In the genomic region with DNA sequence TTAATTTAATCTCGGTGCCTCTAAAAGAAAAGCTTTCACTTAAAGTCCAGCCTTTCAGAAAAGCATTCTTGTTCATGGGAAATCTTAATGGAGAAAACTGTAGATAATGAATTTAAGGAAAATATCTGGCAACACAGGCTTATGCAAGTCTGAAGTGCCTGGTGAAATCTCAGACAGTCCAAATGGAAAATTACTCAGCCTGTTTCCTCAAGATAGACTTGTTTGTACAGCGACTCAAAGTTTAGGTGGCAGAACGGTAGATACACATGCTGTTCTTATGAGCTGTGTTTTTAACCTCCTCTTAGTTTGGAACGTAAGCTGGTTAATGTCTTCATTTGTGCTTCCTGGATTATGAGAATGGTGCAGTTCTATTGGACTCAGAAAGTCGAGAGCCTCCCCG, we compare ENCODE assay signal across 17 mouse cellular contexts.
A peak's percentile ranks its signal among the peaks of the same experiment; 100 is the strongest.
DNase-seq lines count a peak whose midpoint lies in the region; ATAC-seq and TF ChIP-seq lines count a peak whose summit lies in the region.
"Had no signal": no experiment of that assay in that cellular context is flagged by ENCODE, and none has a peak within 500 bp of the region (broad histone marks: within the 10 kb centered on the region; RNA-seq: fewer than 3 reads in every experiment).

No protein-coding gene starts in this region.

- ATAC-seq in limb, embryonic 11.5 days (ENCODE audit: insufficient number of reproducible peaks, low FRiP score, low TSS enrichment, low read depth), result no peak
- peak; percentile 76; the same call in 1 of the 2 replicates for ATAC-seq in heart, embryonic 12.5 days (ENCODE audit: insufficient number of reproducible peaks, low FRiP score)
- no peak for ATAC-seq in forebrain, postnatal 0 days
- ATAC-seq: forebrain, embryonic 14.5 days had no signal

- H3K9ac ChIP-seq in limb, embryonic 11.5 days (ENCODE audit: low read length), result no peak overlapping the region
- H3K9ac ChIP-seq in heart, embryonic 12.5 days, result no peak overlapping the region
- H3K9ac ChIP-seq in forebrain, postnatal 0 days, result no peak overlapping the region
- H3K9ac ChIP-seq: embryonic facial prominence, embryonic 15.5 days; neural tube, embryonic 15.5 days had no signal

- 89% methylated on average over 6 of the region's 6 CpGs for WGBS in limb, embryonic 11.5 days
- WGBS in limb, embryonic 10.5 days, result 91% methylated on average over 6 of the region's 6 CpGs
- WGBS in heart, embryonic 12.5 days, result 49% methylated on average over 6 of the region's 6 CpGs
- 81% methylated on average over 6 of the region's 6 CpGs for WGBS in forebrain, postnatal 0 days

- TF ChIP-seq CTCF in gastrocnemius, adult 2 months (IDR thresholded peaks at IDR 0.05), result no peak
- TF ChIP-seq CTCF in forebrain, postnatal 0 days (IDR thresholded peaks at IDR 0.05; ENCODE audit: low read depth), result no peak

- H3K4me3 ChIP-seq in gastrocnemius, adult 2 months, result no peak overlapping the region
- no peak overlapping the region for H3K4me3 ChIP-seq in limb, embryonic 11.5 days (ENCODE audit: low read depth, low read length)
- H3K4me3 ChIP-seq in limb, embryonic 10.5 days, result no peak overlapping the region
- H3K4me3 ChIP-seq in heart, embryonic 12.5 days, result no peak overlapping the region
- no peak overlapping the region for H3K4me3 ChIP-seq in forebrain, postnatal 0 days (ENCODE audit: low read depth, low read length)
- H3K4me3 ChIP-seq: embryonic facial prominence, embryonic 15.5 days; hindbrain, embryonic 10.5 days; left cerebral cortex, adult 2 months; neural tube, embryonic 15.5 days had no signal

- H3K27ac ChIP-seq in gastrocnemius, adult 2 months, result peak overlapping the region; percentile 3
- H3K27ac ChIP-seq in limb, embryonic 11.5 days (replicated peaks; ENCODE audit: low read depth, low read length), result no peak overlapping the region
- no peak overlapping the region for H3K27ac ChIP-seq in limb, embryonic 10.5 days
- peak overlapping the region; percentile 86 for H3K27ac ChIP-seq in heart, embryonic 12.5 days (ENCODE audit: poor library complexity, severe bottlenecking)
- no peak overlapping the region for H3K27ac ChIP-seq in forebrain, postnatal 0 days (ENCODE audit: low read depth, low read length)
- H3K27ac ChIP-seq: embryonic facial prominence, embryonic 15.5 days; hindbrain, embryonic 10.5 days; left cerebral cortex, adult 2 months; neural tube, embryonic 15.5 days had no signal

- no peaks in the 10 kb centered on the region for H3K36me3 ChIP-seq in limb, embryonic 11.5 days (ENCODE audit: control insufficient read depth, insufficient read depth, low read length)
- H3K36me3 ChIP-seq in limb, embryonic 10.5 days, result no peaks in the 10 kb centered on the region
- H3K36me3 ChIP-seq in heart, embryonic 12.5 days, result no peaks in the 10 kb centered on the region
- H3K36me3 ChIP-seq in forebrain, postnatal 0 days (ENCODE audit: insufficient read depth), result no peaks in the 10 kb centered on the region
- H3K36me3 ChIP-seq: embryonic facial prominence, embryonic 15.5 days; hindbrain, embryonic 10.5 days; neural tube, embryonic 15.5 days had no signal

- no peak for DNase-seq in gastrocnemius, adult 2 months
- no peak for DNase-seq in gastrocnemius, postnatal 4 days (ENCODE audit: low spot score in 2 of 2)
- peak; percentile 2 for DNase-seq in limb, embryonic 11.5 days (ENCODE audit: low spot score)
- no peak for DNase-seq in limb, embryonic 10.5 days (ENCODE audit: low spot score)
- DNase-seq in lung, postnatal 36 days, result peak; percentile 63
- no peak for DNase-seq in forebrain, postnatal 0 days
- DNase-seq in cerebellum, adult 11-12 months, result no peak
- DNase-seq: adrenal gland, adult 2 months; cerebellum, adult 2 months; liver had no signal

- H3K27me3 ChIP-seq in limb, embryonic 11.5 days (ENCODE audit: control insufficient read depth, insufficient read depth, low read length), result no peaks in the 10 kb centered on the region
- H3K27me3 ChIP-seq in limb, embryonic 10.5 days (ENCODE audit: low read depth, poor library complexity, severe bottlenecking), result no peaks in the 10 kb centered on the region
- H3K27me3 ChIP-seq in heart, embryonic 12.5 days (replicated peaks), result no peaks in the 10 kb centered on the region
- H3K27me3 ChIP-seq in forebrain, postnatal 0 days (ENCODE audit: insufficient read depth, low read length), result no peaks in the 10 kb centered on the region
- H3K27me3 ChIP-seq: embryonic facial prominence, embryonic 15.5 days; neural tube, embryonic 15.5 days had no signal

- intact Hi-C loops in gastrocnemius, adult 2 months (cut with DNase I), result no loop called here

- H3K9me3 ChIP-seq in limb, embryonic 11.5 days (ENCODE audit: control insufficient read depth, low read length), result no peaks in the 10 kb centered on the region
- H3K9me3 ChIP-seq in limb, embryonic 10.5 days (replicated peaks), result no peaks in the 10 kb centered on the region
- H3K9me3 ChIP-seq in heart, embryonic 12.5 days (replicated peaks), result no peaks in the 10 kb centered on the region
- no peaks in the 10 kb centered on the region for H3K9me3 ChIP-seq in forebrain, postnatal 0 days (ENCODE audit: low read length)
- H3K9me3 ChIP-seq: embryonic facial prominence, embryonic 15.5 days; hindbrain, embryonic 10.5 days; neural tube, embryonic 15.5 days had no signal

- H3K4me1 ChIP-seq in limb, embryonic 11.5 days (ENCODE audit: control insufficient read depth, insufficient read depth, low read length), result peaks cover 2% of the 10 kb centered on the region; the same call in 1 of the 2 replicates
- H3K4me1 ChIP-seq in limb, embryonic 10.5 days, result peaks cover 18% of the 10 kb centered on the region
- peaks cover 16% of the 10 kb centered on the region for H3K4me1 ChIP-seq in heart, embryonic 12.5 days (replicated peaks)
- no peaks in the 10 kb centered on the region for H3K4me1 ChIP-seq in forebrain, postnatal 0 days (ENCODE audit: insufficient read depth)
- H3K4me1 ChIP-seq: hindbrain, embryonic 10.5 days had no signal

- no peak overlapping the region for H3K4me2 ChIP-seq in limb, embryonic 11.5 days (ENCODE audit: low read depth, severe bottlenecking)
- H3K4me2 ChIP-seq in heart, embryonic 12.5 days, result no peak overlapping the region
- H3K4me2 ChIP-seq in forebrain, postnatal 0 days (ENCODE audit: low read depth), result no peak overlapping the region
- H3K4me2 ChIP-seq: embryonic facial prominence, embryonic 15.5 days; midbrain, embryonic 11.5 days; neural tube, embryonic 15.5 days had no signal

Comparison
In these comparisons a context has a peak if more than half of its experiments do, and no peak if none do; other contexts are left out.
1. DNase-seq: peak in limb, embryonic 11.5 days (single experiment) and lung, postnatal 36 days (single experiment); none in gastrocnemius, adult 2 months (single experiment), gastrocnemius, postnatal 4 days (0 of 2), limb, embryonic 10.5 days (single experiment), forebrain, postnatal 0 days (single experiment) and cerebellum, adult 11-12 months (single experiment).
2. H3K27ac ChIP-seq: peak in gastrocnemius, adult 2 months (single experiment) and heart, embryonic 12.5 days (single experiment); none in limb, embryonic 11.5 days (single experiment), limb, embryonic 10.5 days (single experiment) and forebrain, postnatal 0 days (single experiment).